Mouse (Mus musculus) ovary, postnatal 10 days (tissue): ENCODE results near the gene Olfr212.
"Not testable (repeated sequence)": the region's sequence is repeated elsewhere in the genome, so short reads cannot be mapped to it uniquely, and the experiment has no call there.

Experiments used
- DNase-seq: peaks from one replicate; pipeline ENCODE4 v3.0.0; 2022; ENCODE audit warnings: low spot score

The Olfr212 gene

GRCm38 (mm10) chr6:116506302-116507003 lies at the start of gene Olfr212:
TSS of gene Olfr212 (plus strand) at chr6:116506516.
- not testable (repeated sequence) for DNase-seq

DNA sequence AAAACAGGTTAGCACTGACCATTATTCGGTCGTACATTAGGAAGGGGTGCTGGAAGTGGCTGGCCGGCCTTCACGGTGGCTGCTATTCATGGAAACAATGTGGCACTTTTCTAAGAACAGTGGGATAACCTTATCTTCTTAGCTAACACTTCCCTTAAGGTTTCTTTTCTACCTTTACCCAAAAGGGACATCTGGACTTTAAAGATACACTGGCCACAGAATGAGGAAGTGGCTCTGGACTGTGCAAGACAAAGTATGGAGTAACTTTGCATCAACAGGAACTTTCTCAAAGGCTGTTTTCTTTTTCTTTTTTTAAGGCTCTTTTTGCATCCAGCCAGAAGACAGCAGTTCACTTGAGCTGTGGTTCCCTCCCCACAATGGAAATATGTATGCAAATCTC lies 47.6 kb upstream of the Olfr212 start:
- no peak for DNase-seq

DNA sequence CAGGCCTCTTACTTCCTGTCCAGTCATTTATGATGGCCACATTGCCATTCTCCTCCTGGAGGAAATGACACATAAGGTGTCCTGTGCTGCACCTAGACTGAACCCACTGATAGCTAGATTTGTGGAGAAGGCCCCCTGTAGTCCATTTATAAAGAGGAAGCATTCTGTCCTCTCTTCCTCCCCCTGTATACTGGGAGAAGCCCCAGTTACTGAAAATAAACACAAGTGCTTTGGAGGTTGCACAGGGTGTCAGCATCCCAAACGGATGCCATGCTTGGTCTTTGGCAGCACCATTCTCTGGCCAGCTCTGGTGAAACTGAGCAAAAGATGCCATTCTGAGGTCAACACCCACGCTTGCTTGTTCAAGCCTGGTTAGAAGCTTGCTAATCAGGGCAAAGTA lies 47.1 kb upstream of the Olfr212 start:
- DNase-seq: no peak

DNA sequence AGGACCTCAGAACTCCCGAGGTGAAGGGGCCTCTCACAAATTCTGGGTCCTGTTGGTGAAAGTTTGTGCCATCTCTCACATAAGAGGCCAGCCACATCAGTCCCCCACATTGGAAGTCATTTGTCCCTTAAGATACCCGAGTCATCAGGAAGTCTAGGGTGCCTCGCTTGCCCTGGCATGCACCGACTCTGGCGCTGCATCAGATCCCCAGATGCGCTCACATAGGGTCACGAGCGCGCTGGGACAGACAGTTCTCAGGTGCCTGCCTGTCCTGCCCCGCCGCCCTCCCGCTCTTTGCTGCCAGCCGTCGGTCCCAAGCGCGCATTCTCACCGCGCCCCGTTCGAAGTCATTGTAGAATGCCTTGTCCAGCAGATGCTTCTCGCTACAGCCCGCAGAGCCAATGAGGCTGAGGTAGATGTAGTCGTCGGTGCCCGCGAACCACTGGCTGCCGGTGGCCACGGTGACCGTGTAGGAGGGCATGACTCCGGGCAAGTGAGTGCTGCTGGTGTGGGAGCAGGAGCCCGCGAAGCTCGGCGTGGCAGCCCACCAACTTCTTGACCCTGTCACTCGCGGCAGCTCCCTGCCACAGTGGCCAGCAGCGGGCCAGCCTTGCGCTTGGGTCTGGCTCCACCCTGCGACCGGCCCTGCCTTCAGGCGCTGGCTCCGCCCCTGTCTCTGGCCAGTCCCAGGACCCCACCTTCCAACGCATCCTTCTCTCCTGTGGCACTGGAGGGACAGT lies 45.6 kb upstream of the Olfr212 start, which contains the start of gene Alox5:
Gene Alox5 (minus strand): TSS at position 635 of the 740 bp plus-strand sequence.
- no peak for DNase-seq

DNA sequence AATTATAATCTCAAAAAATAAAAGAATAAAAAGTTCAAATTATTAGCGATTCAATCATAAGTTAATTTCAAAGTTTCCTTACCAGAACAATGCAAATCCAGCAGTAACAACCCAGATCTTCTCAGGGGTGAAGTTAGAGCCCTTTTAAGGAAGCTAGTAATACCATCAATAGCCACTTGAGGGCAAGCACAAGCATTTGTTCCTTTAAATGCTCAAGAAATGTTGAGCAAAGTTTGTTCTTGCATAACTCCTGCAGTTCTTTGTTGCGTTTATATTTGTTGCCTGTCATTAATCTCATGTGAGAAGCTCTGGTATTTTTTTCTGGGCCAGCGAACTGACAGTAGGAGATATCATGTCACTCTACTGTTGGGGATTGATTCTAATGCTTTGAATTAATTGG lies 38.2 kb upstream of the Olfr212 start:
- DNase-seq: no peak

DNA sequence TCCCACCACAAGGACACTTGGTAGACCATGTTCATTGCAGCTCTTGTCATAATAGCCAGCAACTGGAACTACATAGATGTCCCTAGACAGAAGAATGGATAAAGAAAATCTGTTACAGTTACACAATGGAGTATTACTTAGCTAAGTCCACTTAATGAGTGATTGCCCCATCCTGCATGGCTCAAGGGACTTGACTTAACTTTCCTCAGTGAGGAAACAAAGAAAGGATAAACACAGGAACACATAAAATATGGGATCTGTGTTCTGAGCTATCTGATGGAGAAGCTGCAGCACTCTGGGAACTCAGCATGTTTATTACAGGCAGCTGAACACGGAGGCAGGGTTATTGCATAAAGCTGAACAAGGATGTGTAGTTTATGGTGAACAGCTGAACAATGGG lies 21.2 kb upstream of the Olfr212 start:
- DNase-seq: no peak

GRCm38 (mm10) chr6:116486833-116487232 lies 19.5 kb upstream of the Olfr212 start:
- DNase-seq: no peak

DNA sequence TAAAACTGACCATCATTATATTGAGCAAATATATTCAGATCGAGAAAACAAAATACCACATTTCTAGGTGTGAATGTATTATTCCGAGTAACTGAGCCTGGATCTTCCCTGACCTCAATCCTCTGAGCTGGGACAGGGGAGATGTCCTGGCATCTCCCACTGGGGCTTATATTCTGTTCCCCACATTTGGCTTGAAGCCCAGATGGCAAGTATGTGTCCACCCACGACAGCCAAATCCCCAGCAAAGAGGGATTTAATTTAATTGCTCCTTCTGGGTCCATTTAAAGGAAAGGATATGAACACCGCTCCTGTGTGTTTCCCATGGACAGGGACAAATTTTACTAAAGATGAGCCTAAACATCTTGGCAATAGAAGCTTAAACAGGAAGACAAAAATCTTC lies 17.5 kb upstream of the Olfr212 start, which contains the start of gene Olfr211:
Gene Olfr211 (plus strand): TSS at position 301 of the 400 bp plus-strand sequence.
- no peak for DNase-seq

DNA sequence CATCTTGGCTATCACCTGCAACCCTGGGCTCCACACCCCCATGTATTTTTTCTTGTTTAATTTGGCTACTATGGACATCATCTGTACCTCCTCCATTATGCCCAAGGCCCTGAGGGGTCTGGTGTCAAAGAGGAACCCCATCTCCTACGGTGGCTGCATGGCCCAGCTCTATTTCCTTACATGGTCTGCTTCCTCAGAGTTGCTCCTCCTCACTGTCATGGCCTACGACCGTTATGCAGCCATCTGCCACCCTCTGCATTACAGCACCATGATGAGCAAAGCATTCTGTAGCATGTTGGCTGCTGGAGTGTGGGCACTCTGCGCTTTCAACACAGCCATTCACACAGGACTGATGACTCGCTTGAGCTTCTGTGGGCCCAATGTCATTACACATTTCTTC lies 12.6 kb upstream of the Olfr212 start:
- no peak for DNase-seq

- no peak for DNase-seq
These were observed 10.4 kb upstream of the Olfr212 start for GRCm38 (mm10) chr6:116495960-116496359.

GRCm38 (mm10) chr6:116514832-116515231 lies 8.5 kb downstream of the Olfr212 start:
- no peak for DNase-seq

DNA sequence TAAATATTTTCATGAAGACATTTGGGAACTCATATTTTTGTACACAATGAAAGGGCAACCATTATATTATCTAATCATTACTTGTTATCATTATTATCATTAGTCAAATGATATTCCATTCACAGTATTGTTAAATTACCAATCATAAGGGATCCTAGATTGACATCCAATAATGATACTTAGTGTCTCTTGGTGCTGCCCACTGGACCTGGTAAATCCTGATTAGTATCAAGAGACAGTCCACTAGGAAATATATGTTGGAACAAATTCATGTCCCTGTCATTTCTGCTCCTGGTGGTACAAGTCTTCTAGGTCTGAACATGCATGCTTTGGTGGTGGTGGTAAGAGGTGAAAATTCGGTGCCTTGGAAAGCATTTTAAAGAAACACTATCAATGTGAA lies 31.8 kb downstream of the Olfr212 start, which contains the start of gene Olfr213:
Gene Olfr213 (plus strand): TSS at position 301 of the 400 bp plus-strand sequence.
- DNase-seq: no peak

DNA sequence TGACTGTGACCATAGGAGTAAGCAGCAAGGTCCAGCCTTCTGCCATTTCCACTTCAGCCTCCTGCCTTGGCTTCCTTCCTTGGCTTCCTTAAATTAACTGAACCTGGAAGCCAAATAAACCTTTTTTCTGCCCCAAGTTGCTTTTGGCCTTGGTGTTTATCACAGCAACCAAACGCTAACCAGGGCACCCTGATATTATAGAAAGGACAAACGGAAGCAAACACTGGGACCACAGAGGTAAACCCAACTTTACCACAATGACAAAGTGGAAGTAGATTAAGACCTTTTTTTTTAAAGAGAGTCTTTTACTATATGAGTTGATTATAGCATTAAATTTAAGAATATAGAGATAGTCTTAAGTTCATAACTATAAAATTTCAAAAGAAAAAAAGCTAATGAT lies 36.2 kb downstream of the Olfr212 start:
- no peak for DNase-seq

GRCm38 (mm10) chr6:116550841-116551240 lies 44.5 kb downstream of the Olfr212 start, which contains the start of gene Gm5580:
TSS of gene Gm5580 (plus strand) at chr6:116551141.
- not testable (repeated sequence) for DNase-seq

- DNase-seq: no peak
These were observed 47.6 kb downstream of the Olfr212 start, which contains the start of gene Olfr214 for GRCm38 (mm10) chr6:116553935-116554334. TSS of gene Olfr214 (plus strand) at chr6:116554235.

DNA sequence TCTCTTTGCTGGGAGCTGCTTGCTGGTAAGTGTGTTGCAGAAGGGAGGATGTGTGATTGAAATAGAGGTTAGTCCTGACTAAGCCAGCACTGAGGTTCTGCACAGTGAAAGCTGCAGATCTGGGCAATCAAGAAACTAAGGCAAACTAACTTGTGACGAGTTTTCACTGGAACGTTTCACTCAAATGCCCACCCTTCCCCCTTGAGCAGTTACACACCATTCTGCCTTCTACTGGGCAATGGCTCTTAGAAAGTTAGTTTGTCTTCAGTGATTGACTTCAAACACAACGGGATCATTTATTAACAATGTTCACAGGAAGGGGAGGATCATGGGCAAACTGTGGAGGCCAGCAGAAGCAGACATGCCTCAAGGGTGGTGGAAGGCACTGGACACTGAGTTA lies 48.6 kb downstream of the Olfr212 start:
- DNase-seq: no peak
